Mouse (Mus musculus) v-Abl transformed pro-B cells (cell line): ENCODE measurements around the gene Trex2.

Experiments used
- in situ Hi-C, 2 experiments: fragments of 400-800 bp; cut with MboI; formaldehyde crosslinking; loops; one replicate each; pipeline ENCODE4 v1.15.1; 2025; ENCODE audit not compliant: unreplicated experiment in 2 of 2

The Trex2 gene

DNA sequence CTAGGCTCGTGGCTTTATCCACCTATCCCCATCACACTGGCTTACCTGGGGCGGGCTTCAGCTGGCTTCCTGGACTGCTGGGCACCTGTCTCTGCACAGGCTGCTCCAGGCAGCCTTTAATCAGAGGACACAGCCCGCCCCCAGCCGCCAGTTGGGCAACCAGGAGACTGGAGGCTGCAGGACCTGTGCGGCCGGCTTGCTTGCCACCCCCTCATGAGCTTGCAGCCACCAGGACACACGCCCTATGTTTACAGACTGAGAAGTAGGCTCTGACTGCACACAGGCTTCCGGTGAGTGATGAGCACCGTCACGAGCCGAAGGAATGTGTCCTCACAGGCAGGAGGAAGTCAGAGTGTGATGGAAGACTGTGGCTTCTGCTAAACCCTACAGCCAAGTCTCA is at the start of gene Trex2:
Trex2 (minus strand) TSS at position 93 of the 400 bp plus-strand sequence.
- in situ Hi-C loops, result loop anchor here (10.0 to 25.0 kb wide), 3 partner anchors 120 to 423 kb away; partner anchors contain the start of gene Pnma3 (in 1 of the 2)

DNA sequence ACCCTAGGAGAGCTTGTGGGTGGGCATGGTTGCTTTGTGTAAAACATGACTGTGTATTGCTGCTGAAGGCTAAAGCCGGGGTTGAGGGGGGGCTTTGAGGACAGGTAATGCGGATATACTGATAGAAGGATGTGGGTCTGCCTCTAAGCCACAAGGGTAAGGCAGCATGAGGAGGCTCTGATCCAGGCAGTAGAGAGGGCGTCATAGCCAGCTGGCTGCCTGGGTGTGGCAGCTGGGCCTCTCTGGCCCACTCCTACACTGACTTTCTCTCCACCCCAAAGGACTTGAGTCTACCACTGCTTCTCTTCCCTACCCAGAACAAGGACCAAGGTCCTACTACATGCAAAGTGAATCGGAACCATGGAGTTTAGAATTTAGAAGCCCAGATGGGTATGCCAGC is 49.7 kb upstream of the Trex2 start:
- in situ Hi-C loops, result no loop called here

- in situ Hi-C loops, result no loop called here
Measured at GRCm38 (mm10) chrX:73484076-73484475, 48.9 kb upstream of the Trex2 start.

DNA sequence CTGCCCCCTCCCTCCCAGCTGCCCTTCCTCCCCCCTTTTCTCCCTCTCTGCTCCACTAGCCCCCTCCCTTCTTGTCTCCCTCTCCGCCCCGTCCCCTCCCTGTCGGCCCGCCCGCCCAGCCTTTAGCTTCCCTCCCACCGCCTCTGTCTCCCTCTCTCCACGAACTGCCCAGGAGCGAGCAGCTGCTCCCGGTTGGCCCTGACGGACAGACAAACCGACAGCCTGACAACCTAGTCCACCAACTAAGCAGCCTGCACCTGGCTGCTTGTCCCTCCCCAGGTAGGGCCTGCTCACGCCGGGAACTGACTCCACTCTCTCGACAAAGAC is 48.3 kb upstream of the Trex2 start, which contains the start of gene Bgn:
Bgn (plus strand) TSS at position 119 of the 327 bp plus-strand sequence.
- in situ Hi-C loops, result no loop called here

GRCm38 (mm10) chrX:73482643-73483483 is 47.7 kb upstream of the Trex2 start:
- in situ Hi-C loops, result no loop called here

GRCm38 (mm10) chrX:73480334-73480733 is 45.2 kb upstream of the Trex2 start:
- in situ Hi-C loops, result no loop called here

GRCm38 (mm10) chrX:73479656-73480055 is 44.5 kb upstream of the Trex2 start:
- in situ Hi-C loops, result no loop called here

DNA sequence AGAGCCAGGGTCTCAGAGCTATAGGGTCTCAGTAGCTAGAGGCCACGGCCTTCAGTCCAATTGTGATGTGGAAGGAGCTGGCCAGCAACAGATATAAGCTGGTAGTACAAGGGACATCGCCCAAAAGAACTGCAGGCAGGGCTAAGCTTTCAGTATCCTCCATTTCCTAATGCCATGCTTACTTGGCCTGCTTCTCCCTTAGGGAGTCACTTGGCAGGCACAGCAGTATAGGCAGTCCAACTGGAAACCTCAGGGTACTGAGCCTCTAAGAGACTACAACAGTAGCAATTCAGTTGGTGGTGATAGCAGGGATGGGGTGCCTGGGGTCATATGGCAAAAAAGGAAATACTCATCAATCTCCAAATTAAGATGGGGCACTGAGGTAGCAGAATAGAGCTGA is 42.4 kb upstream of the Trex2 start:
- in situ Hi-C loops, result no loop called here

GRCm38 (mm10) chrX:73476621-73477020 is 41.5 kb upstream of the Trex2 start:
- in situ Hi-C loops, result no loop called here

- in situ Hi-C loops, result no loop called here
Measured at GRCm38 (mm10) chrX:73475658-73476256, 40.6 kb upstream of the Trex2 start.

- in situ Hi-C loops, result loop anchor here in 1 of 2 experiments (25.0 kb wide), 1 partner anchor 188 kb away; the partner anchor contains the start of genes Pnck and Slc6a8
Measured at GRCm38 (mm10) chrX:73474340-73475165, 39.4 kb upstream of the Trex2 start.

DNA sequence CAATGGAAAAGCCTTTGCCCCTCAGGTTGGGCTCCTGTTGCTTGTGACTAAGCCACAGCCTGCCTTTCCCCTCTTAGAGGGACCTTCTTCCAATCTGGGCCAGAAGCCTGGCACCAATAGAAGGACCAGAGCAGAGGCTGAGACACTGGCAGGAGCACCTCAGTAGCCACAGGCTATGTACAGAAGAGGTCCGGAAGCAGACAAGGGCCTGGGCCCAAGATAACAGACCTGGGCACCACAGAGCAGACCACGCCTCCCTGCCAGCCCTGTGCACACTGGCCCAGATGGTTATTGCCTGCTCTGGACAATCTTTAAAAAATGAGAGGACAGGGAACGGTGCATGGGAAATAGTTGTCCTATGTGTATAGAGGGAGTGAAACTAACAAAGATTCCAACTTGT is 36.6 kb upstream of the Trex2 start:
- in situ Hi-C loops, result loop anchor here in 1 of 2 experiments (25.0 kb wide), 1 partner anchor 191 kb away; the partner anchor contains the start of genes Pnck and Slc6a8

GRCm38 (mm10) chrX:73468752-73469151 is 33.6 kb upstream of the Trex2 start:
- in situ Hi-C loops, result loop anchor here in 1 of 2 experiments (25.0 kb wide), 1 partner anchor 194 kb away; the partner anchor contains the start of genes Pnck and Slc6a8

DNA sequence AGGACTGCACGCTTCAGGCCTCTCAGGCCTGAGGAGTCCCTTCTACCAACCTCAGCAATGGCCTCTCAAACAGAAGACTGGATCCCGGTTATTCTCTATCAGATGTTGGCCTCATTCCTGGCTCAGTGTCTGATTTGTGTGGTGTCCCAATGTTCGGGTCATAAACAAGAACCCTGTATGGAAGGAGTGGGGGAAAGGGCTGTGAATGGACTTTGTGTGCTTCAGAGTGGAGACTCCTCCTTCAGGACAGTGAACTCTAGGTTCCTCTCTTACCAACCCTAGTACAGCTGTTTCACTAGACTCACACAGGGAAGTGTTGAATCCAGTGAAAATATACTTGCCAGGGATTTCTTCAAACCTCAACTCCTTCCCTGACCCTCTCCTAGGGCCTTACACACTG is 33.2 kb upstream of the Trex2 start:
- in situ Hi-C loops, result loop anchor here in 1 of 2 experiments (25.0 kb wide), 1 partner anchor 194 kb away; the partner anchor contains the start of genes Pnck and Slc6a8

- in situ Hi-C loops, result loop anchor here in 1 of 2 experiments (25.0 kb wide), 1 partner anchor 195 kb away; the partner anchor contains the start of genes Pnck and Slc6a8
Measured at GRCm38 (mm10) chrX:73467446-73468241, 32.5 kb upstream of the Trex2 start.

DNA sequence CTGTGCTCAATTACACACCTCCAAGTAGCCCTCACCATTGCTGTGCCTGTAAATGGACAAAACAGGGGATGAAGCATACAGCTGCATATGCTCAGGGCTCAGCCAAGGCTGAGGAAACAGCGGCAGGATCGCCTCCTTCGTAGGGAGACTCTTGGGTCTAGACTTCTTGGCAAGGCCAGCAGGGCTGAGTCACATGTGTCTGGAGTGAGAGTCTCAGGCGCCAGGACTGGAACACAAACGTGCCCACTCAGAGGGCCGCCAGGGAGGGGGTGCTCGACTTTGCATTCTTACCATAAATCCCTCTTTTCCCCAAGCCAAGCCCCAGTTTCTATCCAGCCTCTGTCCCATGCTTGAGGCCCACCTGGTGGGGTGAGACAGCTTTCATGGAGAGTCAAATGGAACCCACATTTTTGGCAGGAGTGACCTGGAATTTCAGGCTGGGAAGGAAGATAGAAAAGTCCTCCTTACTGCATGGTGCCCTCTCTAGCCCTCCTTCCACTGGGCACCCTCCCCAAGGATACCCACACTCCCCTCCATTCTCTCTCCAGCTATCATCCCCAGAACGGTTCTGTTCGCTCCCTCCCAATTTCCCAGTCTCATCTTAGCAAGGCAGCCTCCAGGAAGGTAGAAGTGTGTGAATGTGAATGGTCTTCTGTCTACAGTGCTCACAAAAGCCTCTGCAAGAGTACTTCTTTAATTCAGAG is 30.5 kb upstream of the Trex2 start:
- in situ Hi-C loops, result loop anchor here in 1 of 2 experiments (25.0 kb wide), 1 partner anchor 197 kb away; the partner anchor contains the start of genes Pnck and Slc6a8

- in situ Hi-C loops, result loop anchor here in 1 of 2 experiments (25.0 kb wide), 1 partner anchor 202 kb away; the partner anchor contains the start of genes Pnck and Slc6a8
Measured at GRCm38 (mm10) chrX:73460792-73461191, 25.6 kb upstream of the Trex2 start.

DNA sequence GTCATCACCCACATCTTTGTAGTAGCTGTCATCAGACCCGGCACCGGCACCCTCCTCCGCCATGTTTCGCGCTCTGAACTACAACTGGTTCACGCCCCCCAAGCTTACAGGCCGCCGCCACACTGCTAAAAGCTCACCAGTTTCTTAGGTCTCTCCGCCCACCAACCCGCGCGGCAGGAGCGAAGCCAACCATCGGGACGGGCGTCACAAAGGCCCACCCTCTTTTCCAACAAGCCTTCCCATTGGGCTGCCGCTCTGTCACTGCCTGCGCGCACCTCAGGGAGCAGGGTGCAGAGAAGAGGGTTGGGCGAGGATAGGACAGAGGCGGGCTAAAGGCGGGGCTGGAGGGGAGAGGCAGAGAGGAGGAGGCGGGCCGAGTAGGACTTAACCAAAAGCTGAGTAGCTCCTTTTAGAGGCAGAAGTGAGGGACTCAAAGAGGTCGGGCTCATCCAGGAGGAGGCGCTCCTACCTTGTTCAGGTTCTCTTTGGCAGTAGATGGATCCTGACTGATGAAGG is 23.8 kb upstream of the Trex2 start, which contains the start of gene Haus7:
Haus7 (minus strand) TSS at position 168 of the 516 bp plus-strand sequence.
- in situ Hi-C loops, result loop anchor here (10.0 to 25.0 kb wide), 3 partner anchors 196 to 956 kb away; partner anchors contain the start of genes Pnck (in 1 of the 2) and Slc6a8 (in 1 of the 2)
